In genomic region chr2:27084963-27085362, GRCm38 (mm10) we compare ENCODE assay signal across 21 mouse cellular contexts. TPM values are rescaled to one million over a fixed set of nuclear protein-coding genes. Genes with fewer than 3 reads are reported as not detected.
DNase-seq lines count a peak whose midpoint lies in the region; ATAC-seq and TF ChIP-seq lines count a peak whose summit lies in the region.
"Had no signal": no experiment of that assay in that cellular context is flagged by ENCODE, and none has a peak within 500 bp of the region (broad histone marks: within the 10 kb centered on the region; RNA-seq: fewer than 3 reads in every experiment).

No protein-coding gene starts in this region.

- no peak for TF ChIP-seq POLR2A in heart, adult 2 months (IDR thresholded peaks at IDR 0.05; ENCODE audit: insufficient read depth, low read depth, low read length)
- TF ChIP-seq POLR2A in thymus, adult 2 months (IDR thresholded peaks at IDR 0.05; ENCODE audit: control insufficient read depth, extremely low read depth, insufficient read depth, low read length, poor library complexity): no peak

- intact Hi-C loops in heart, adult 2 months (cut with DNase I): no loop called here

- H3K27me3 ChIP-seq in heart, embryonic 10.5 days (ENCODE audit: insufficient read depth, poor library complexity, severe bottlenecking): 0 out of 2 replicates have a peak, but pooled peaks cover 14% of the 10 kb centered on the region
- no peaks in the 10 kb centered on the region for H3K27me3 ChIP-seq in heart, adult 2 months (ENCODE audit: control insufficient read depth, insufficient read depth, low read length)
- H3K27me3 ChIP-seq in thymus, adult 2 months (ENCODE audit: control insufficient read depth, insufficient read depth, low read length): no peaks in the 10 kb centered on the region
- H3K27me3 ChIP-seq: embryonic facial prominence, embryonic 12.5 days; neural tube, embryonic 13.5 days had no signal

- H3K79me2 ChIP-seq in heart, adult 2 months (replicated peaks; ENCODE audit: control insufficient read depth, insufficient read depth, low read length): no peaks in the 10 kb centered on the region

- H3K27ac ChIP-seq in heart, embryonic 10.5 days: peak overlapping the region; percentile 37; the same call in 1 of the 2 replicates
- no peak overlapping the region for H3K27ac ChIP-seq in heart, adult 2 months
- no peak overlapping the region for H3K27ac ChIP-seq in thymus, adult 2 months (ENCODE audit: control insufficient read depth, insufficient read depth, low read length)
- H3K27ac ChIP-seq: embryonic facial prominence, embryonic 12.5 days; heart, embryonic 15.5 days; hindbrain, postnatal 0 days; liver, embryonic 14.5 days; neural tube, embryonic 13.5 days had no signal

- peaks cover 5% of the 10 kb centered on the region; the same call in 1 of the 2 replicates for H3K36me3 ChIP-seq in heart, embryonic 10.5 days
- H3K36me3 ChIP-seq in heart, adult 2 months (ENCODE audit: control insufficient read depth, insufficient read depth, low read length): no peaks in the 10 kb centered on the region
- H3K36me3 ChIP-seq in thymus, adult 2 months (ENCODE audit: control insufficient read depth, insufficient read depth, low read length): no peaks in the 10 kb centered on the region
- H3K36me3 ChIP-seq: embryonic facial prominence, embryonic 12.5 days; heart, embryonic 15.5 days; neural tube, embryonic 13.5 days had no signal

- DNase-seq in heart, embryonic 10.5 days (ENCODE audit: low spot score): no peak
- DNase-seq in heart, adult 2 months: no peak
- peak; percentile 25 to 40 for DNase-seq in lung, postnatal 4 days
- no peak for DNase-seq in lung, postnatal 14 days
- peak; percentile 54 for DNase-seq in thymus, adult 2 months
- DNase-seq: adrenal gland, postnatal 14 days; cerebellum, adult 18-20 months; kidney, adult 2 months had no signal

- no peak overlapping the region for H3K4me3 ChIP-seq in heart, embryonic 10.5 days
- H3K4me3 ChIP-seq in heart, adult 2 months: no peak overlapping the region
- H3K4me3 ChIP-seq in thymus, adult 2 months (ENCODE audit: control insufficient read depth, insufficient read depth, low read length): no peak overlapping the region
- H3K4me3 ChIP-seq: embryonic facial prominence, embryonic 12.5 days; heart, embryonic 15.5 days; neural tube, embryonic 13.5 days had no signal

- no peaks in the 10 kb centered on the region for H3K9me3 ChIP-seq in heart, embryonic 10.5 days
- H3K9me3 ChIP-seq: embryonic facial prominence, embryonic 12.5 days; heart, embryonic 15.5 days; neural tube, embryonic 13.5 days had no signal

- H3K4me1 ChIP-seq in heart, embryonic 10.5 days: peaks cover 81% of the 10 kb centered on the region
- H3K4me1 ChIP-seq in heart, adult 2 months (ENCODE audit: control insufficient read depth, insufficient read depth, low read length): peaks cover 27% of the 10 kb centered on the region
- peaks cover 42% of the 10 kb centered on the region for H3K4me1 ChIP-seq in thymus, adult 2 months (replicated peaks; ENCODE audit: control insufficient read depth, insufficient read depth, low read length)

- no peak for TF ChIP-seq CTCF in heart, adult 2 months (IDR thresholded peaks at IDR 0.05)
- peak; percentile 27; the same call in 1 of the 2 replicates for TF ChIP-seq CTCF in thymus, adult 2 months (IDR thresholded peaks at IDR 0.05; ENCODE audit: borderline replicate concordance, control insufficient read depth, extremely low read depth, insufficient read depth, low read length, poor library complexity)

- WGBS in heart, embryonic 10.5 days: 58% methylated on average over 8 of the region's 8 CpGs
- WGBS in heart, adult 2 months: 53% methylated on average over 8 of the region's 8 CpGs
- WGBS in thymus, adult 2 months: 6% methylated on average over 8 of the region's 8 CpGs

- no peak overlapping the region for H3K9ac ChIP-seq in heart, adult 2 months (ENCODE audit: low read depth, low read length)
- H3K9ac ChIP-seq: embryonic facial prominence, embryonic 12.5 days; heart, embryonic 15.5 days; liver, embryonic 14.5 days; neural tube, embryonic 13.5 days had no signal

- ATAC-seq in megakaryocyte progenitor cell, adult 5-6 weeks (replicated peaks; ENCODE audit: poor library complexity): no peak
- ATAC-seq in frontal cortex, adult (ENCODE audit: low TSS enrichment): no peak
- ATAC-seq: activated CD4-positive, CD25-positive, alpha-beta regulatory T cell, adult 4 months; forebrain, embryonic 16.5 days; hindbrain, postnatal 0 days had no signal

- no peak for TF ChIP-seq EP300 in heart, adult 2 months (IDR thresholded peaks at IDR 0.05; ENCODE audit: insufficient read depth, low read depth, low read length)

RNA-seq across cellular contexts. Expression of gene Adamtsl2, which starts 5.8 kb away (rescaled TPM):
- 9.7 and 13.5 TPM in 2 replicates for polyA plus RNA-seq in heart, embryonic 10.5 days (2016; fragmentation: Nextera tagmentation; extraction: Ambion mirVana)
- total RNA-seq in heart, adult 2 months (2021): 10 to 100 TPM in 1 of 2 experiments, 1 to 10 TPM in 1; 9.2 to 18.9 TPM
- 27.0 and 38.7 TPM in 2 replicates for polyA plus RNA-seq in heart, adult 2 months (2012; rRNA removed)
- 16.1 and 16.5 TPM in 2 replicates for polyA plus RNA-seq in thymus, adult 2 months (2012; rRNA removed)
- not detected in 2 replicates for total RNA-seq in megakaryocyte progenitor cell, adult 5-6 weeks (2015)
- total RNA-seq in megakaryocyte progenitor cell, adult 5-6 weeks (2017): not detected in 2 replicates
- total RNA-seq: granulocyte monocyte progenitor cell, adult 5-6 weeks; hematopoietic stem cell, adult 5-6 weeks; monocyte, adult 5-6 weeks had no signal
- polyA plus RNA-seq: activated CD4-positive, CD25-positive, alpha-beta regulatory T cell, adult 4 months had no signal

RNA-seq across cellular contexts. Expression of gene Mymk, which starts 13.0 kb away (rescaled TPM):
- polyA plus RNA-seq in heart, embryonic 10.5 days (2016; fragmentation: Nextera tagmentation; extraction: Ambion mirVana): 0.09 TPM in 1 of 2 replicates, not detected in the other
- not detected for total RNA-seq in heart, adult 2 months (2021)
- polyA plus RNA-seq in heart, adult 2 months (2012; rRNA removed): 0.10 TPM in 1 of 2 replicates, not detected in the other
- 0.61 and 0.81 TPM in 2 replicates for polyA plus RNA-seq in thymus, adult 2 months (2012; rRNA removed)
- not detected in 2 replicates for total RNA-seq in megakaryocyte progenitor cell, adult 5-6 weeks (2015)
- not detected in 2 replicates for total RNA-seq in megakaryocyte progenitor cell, adult 5-6 weeks (2017)
- total RNA-seq: adrenal gland, postnatal 14 days; granulocyte monocyte progenitor cell, adult 5-6 weeks; hematopoietic stem cell, adult 5-6 weeks; hindbrain, postnatal 0 days; monocyte, adult 5-6 weeks had no signal
- polyA plus RNA-seq: activated CD4-positive, CD25-positive, alpha-beta regulatory T cell, adult 4 months; forebrain, embryonic 16.5 days; liver, embryonic 14.5 days had no signal

RNA-seq across cellular contexts. Expression of gene Slc2a6, which starts 57.2 kb away (rescaled TPM):
- 0.34 and 0.49 TPM in 2 replicates for polyA plus RNA-seq in heart, embryonic 10.5 days (2016; fragmentation: Nextera tagmentation; extraction: Ambion mirVana)
- total RNA-seq in heart, adult 2 months (2021): under 1 TPM; 0.21 to 0.41 TPM
- 0.97 and 1.1 TPM in 2 replicates for polyA plus RNA-seq in heart, adult 2 months (2012; rRNA removed)
- polyA plus RNA-seq in thymus, adult 2 months (2012; rRNA removed): 14.0 and 17.5 TPM in 2 replicates
- total RNA-seq in megakaryocyte progenitor cell, adult 5-6 weeks (2015): 2.7 and 2.9 TPM in 2 replicates
- total RNA-seq in megakaryocyte progenitor cell, adult 5-6 weeks (2017): 4.6 and 6.7 TPM in 2 replicates

RNA-seq across cellular contexts. Expression of gene Fam163b, which starts 57.3 kb away (rescaled TPM):
- polyA plus RNA-seq in heart, embryonic 10.5 days (2016; fragmentation: Nextera tagmentation; extraction: Ambion mirVana): 0.25 and 0.39 TPM in 2 replicates
- under 1 TPM; 0.44 to 0.77 TPM for total RNA-seq in heart, adult 2 months (2021)
- polyA plus RNA-seq in heart, adult 2 months (2012; rRNA removed): 1.1 and 1.4 TPM in 2 replicates
- polyA plus RNA-seq in thymus, adult 2 months (2012; rRNA removed): 7.8 and 13.3 TPM in 2 replicates
- not detected in 2 replicates for total RNA-seq in megakaryocyte progenitor cell, adult 5-6 weeks (2015)
- total RNA-seq in megakaryocyte progenitor cell, adult 5-6 weeks (2017): not detected in 2 replicates
- total RNA-seq: gastrocnemius, adult 18-20 months; granulocyte monocyte progenitor cell, adult 5-6 weeks; hematopoietic stem cell, adult 5-6 weeks; monocyte, adult 5-6 weeks had no signal
- polyA plus RNA-seq: activated CD4-positive, CD25-positive, alpha-beta regulatory T cell, adult 4 months had no signal

Comparison
In these comparisons a context has a peak if more than half of its experiments do, and no peak if none do; other contexts are left out.
1. DNase-seq: peak in lung, postnatal 4 days (2 of 2) and thymus, adult 2 months (single experiment); none in heart, embryonic 10.5 days (single experiment), heart, adult 2 months (0 of 2) and lung, postnatal 14 days (single experiment).